Mouse (Mus musculus): ENCODE measurements around the gene Psma1. TPM values are rescaled to one million over a fixed set of nuclear protein-coding genes. Genes with fewer than 3 reads are reported as not detected.

Gene Psma1
- total RNA-seq, 2 experiments from 2014 or later, result 117 to 124 TPM

GRCm38 (mm10) chr7:114268446-114268845, 7.5 kb downstream of the Psma1 start:
- DNase-seq, result no peak

- peak; percentile 90 to 92 for DNase-seq
Observed at GRCm38 (mm10) chr7:114253885-114254833, 21.8 kb downstream of the Psma1 start, which contains the start of gene Copb1. TSS of gene Copb1 (minus strand) at chr7:114254711.

GRCm38 (mm10) chr7:114251684-114252083, 24.2 kb downstream of the Psma1 start:
- no peak for DNase-seq

GRCm38 (mm10) chr7:114233980-114234379, 41.9 kb downstream of the Psma1 start:
- no peak for DNase-seq

GRCm38 (mm10) chr7:114232982-114233381, 42.9 kb downstream of the Psma1 start:
- DNase-seq, result no peak

- no peak for DNase-seq
Observed at GRCm38 (mm10) chr7:114231857-114232256, 44.1 kb downstream of the Psma1 start.

GRCm38 (mm10) chr7:114226521-114226920, 49.4 kb downstream of the Psma1 start:
- DNase-seq, result no peak

- no peak for DNase-seq
Observed at GRCm38 (mm10) chr7:114220433-114220832, 55.5 kb downstream of the Psma1 start.

GRCm38 (mm10) chr7:114216908-114217307, 59.0 kb downstream of the Psma1 start:
- DNase-seq, result no peak

Other genes starting within 250 kb of the Psma1 start
- 10 to 100 TPM; 30.6 to 33.9 TPM for gene Rras2, start 158.3 kb downstream of the Psma1 start, total RNA-seq (2021)
- 10 to 100 TPM; 64.0 to 67.3 TPM for gene Copb1, start 21.4 kb downstream of the Psma1 start, total RNA-seq (2021)
- gene Pde3b, start 139.2 kb upstream of the Psma1 start, total RNA-seq (2021), result 10 to 100 TPM in 1 of 2 experiments, 1 to 10 TPM in 1; 9.6 to 11.7 TPM

Data from layer of hippocampus, postnatal 36 days (tissue).